Mouse (Mus musculus) ES-E14 (cell line): ENCODE measurements at regions not wholly inside any gene's neighbourhood (a gene's known extent, or its start where the extent isn't known, plus 50 kb on each side); places are given as distances from the start of the nearest gene placed in this dataset.

Source experiments
- DNase-seq: peaks from one replicate; pipeline ENCODE4 v3.0.0-alpha.2; 2013; ENCODE audit warnings: low read depth, low spot score
- H3K27ac ChIP-seq: 2 replicates; pipeline ENCODE4 v1.5.1; 2012; ENCODE audit warnings: low read depth, mild to moderate bottlenecking, low read length, moderate library complexity, mixed read lengths; ENCODE audit not compliant: poor library complexity, insufficient read depth, severe bottlenecking
- H3K36me3 ChIP-seq: 2 replicates; pipeline ENCODE4 v1.6.1; 2012; ENCODE audit warnings: mild to moderate bottlenecking, low read length, moderate library complexity, mixed read lengths; ENCODE audit not compliant: control insufficient read depth, poor library complexity, insufficient read depth, severe bottlenecking
- H3K4me1 ChIP-seq, 2 experiments: fragments of 150-350 bp in 1 of 2; sonication (generic) in 1 of 2; 2 replicates each; pipeline ENCODE4 v1.6.1; 2012; ENCODE audit warnings: low read length in 2 of 2, mild to moderate bottlenecking in 1 of 2, mixed read lengths in 1 of 2; ENCODE audit not compliant: control insufficient read depth in 2 of 2, insufficient read depth in 2 of 2, poor library complexity in 1 of 2
- H3K4me3 ChIP-seq, 2 experiments: fragments of 150-350 bp in 1 of 2; sonication (generic) in 1 of 2; 2 replicates each; pipeline ENCODE4 v1.5.1; 2012; ENCODE audit warnings: low read length in 2 of 2, low read depth in 1 of 2, mild to moderate bottlenecking in 1 of 2, mixed read lengths in 1 of 2; ENCODE audit not compliant: insufficient read depth in 1 of 2, poor library complexity in 1 of 2, severe bottlenecking in 1 of 2
- H3K9ac ChIP-seq: 2 replicates; pipeline ENCODE4 v1.6.1; 2012; ENCODE audit warnings: low read depth, mild to moderate bottlenecking, low read length, mixed read lengths; ENCODE audit not compliant: poor library complexity, insufficient read depth, severe bottlenecking
- H3K9me3 ChIP-seq: fragments of 150-350 bp; sonication (generic); 2 replicates; pipeline ENCODE4 v1.6.1; 2012; ENCODE audit warnings: low read depth, mild to moderate bottlenecking, low read length; ENCODE audit not compliant: control insufficient read depth, insufficient read depth
- CHD2 ChIP-seq: IDR thresholded peaks from 2 replicates; pipeline ENCODE4 v1.6.1; 2014; ENCODE audit warnings: mild to moderate bottlenecking, low read depth, low read length, inconsistent platforms
- HCFC1 ChIP-seq: IDR thresholded peaks from 2 replicates; pipeline ENCODE4 v1.6.1; 2012; ENCODE audit warnings: low read length, inconsistent platforms, borderline replicate concordance; ENCODE audit not compliant: insufficient read depth
- MAFK ChIP-seq: IDR thresholded peaks from 2 replicates; pipeline ENCODE4 v1.6.1; 2014; ENCODE audit warnings: mild to moderate bottlenecking, low read depth, low read length, inconsistent platforms; ENCODE audit not compliant: insufficient read depth
- ZC3H11A ChIP-seq: IDR thresholded peaks from 2 replicates; pipeline ENCODE4 v1.6.1; 2012; ENCODE audit warnings: low read depth, mild to moderate bottlenecking, inconsistent platforms, low read length, borderline replicate concordance
- ZNF384 ChIP-seq: IDR thresholded peaks from 2 replicates; pipeline ENCODE4 v1.6.1; 2012; ENCODE audit warnings: low read depth, low read length, inconsistent platforms
- in situ Hi-C, 2 experiments: fragments of 600-800 bp; cut with MboI; formaldehyde crosslinking; loops; one replicate each; pipeline ENCODE4 v1.15.1; 2025; ENCODE audit warnings: low sequenced_read_pairs in 2 of 2, inconsistent platforms in 1 of 2; ENCODE audit not compliant: unreplicated experiment in 2 of 2

GRCm38 (mm10) chr12:65656772-65657171, 431.5 kb downstream of the Wdr20rt start:
- no peak for TF ChIP-seq ZNF384
- no peak for TF ChIP-seq HCFC1
- no peak for TF ChIP-seq MAFK
- no peak for TF ChIP-seq ZC3H11A
- no peak for TF ChIP-seq CHD2
- in situ Hi-C loops = no loop called here
- Histone ChIP-seq H3K4me1 (no peaks in the 10 kb centered on the region), H3K9ac (no peak overlapping the region), H3K27ac (no peak overlapping the region), H3K36me3 (no peaks in the 10 kb centered on the region), H3K9me3 (no peaks in the 10 kb centered on the region), H3K4me3 (no peak overlapping the region)
- no peak for DNase-seq

- Histone ChIP-seq H3K9ac (no peak overlapping the region), H3K36me3 (no peaks in the 10 kb centered on the region), H3K4me1 (no peaks in the 10 kb centered on the region), H3K27ac (no peak overlapping the region), H3K9me3 (no peaks in the 10 kb centered on the region), H3K4me3 (no peak overlapping the region)
- no peak for TF ChIP-seq CHD2
- TF ChIP-seq ZC3H11A = no peak
- TF ChIP-seq ZNF384 = no peak
- TF ChIP-seq HCFC1 = no peak
- TF ChIP-seq MAFK = no peak
- DNase-seq = no peak
- in situ Hi-C loops = no loop called here
These were observed 446.4 kb downstream of the Wdr20rt start for GRCm38 (mm10) chr12:65671673-65672072.

- in situ Hi-C loops = no loop called here
- TF ChIP-seq HCFC1 = no peak
- TF ChIP-seq ZNF384 = no peak
- TF ChIP-seq CHD2 = no peak
- no peak for TF ChIP-seq MAFK
- TF ChIP-seq ZC3H11A = no peak
- Histone ChIP-seq H3K36me3 (no peaks in the 10 kb centered on the region), H3K9me3 (no peaks in the 10 kb centered on the region), H3K4me3 (no peak overlapping the region), H3K9ac (no peak overlapping the region), H3K4me1 (no peaks in the 10 kb centered on the region), H3K27ac (no peak overlapping the region)
- no peak for DNase-seq
These were observed 447.9 kb downstream of the Wdr20rt start for GRCm38 (mm10) chr12:65673193-65673592.

GRCm38 (mm10) chr12:65674916-65675660, 449.8 kb downstream of the Wdr20rt start:
- no peak for DNase-seq
- in situ Hi-C loops = no loop called here
- Histone ChIP-seq H3K36me3 (no peaks in the 10 kb centered on the region), H3K9ac (no peak overlapping the region), H3K9me3 (no peaks in the 10 kb centered on the region), H3K4me1 (no peaks in the 10 kb centered on the region), H3K4me3 (no peak overlapping the region), H3K27ac (no peak overlapping the region)
- TF ChIP-seq ZC3H11A = no peak
- TF ChIP-seq ZNF384 = no peak
- TF ChIP-seq HCFC1 = no peak
- TF ChIP-seq MAFK = no peak
- TF ChIP-seq CHD2 = no peak
